Mouse (Mus musculus): ENCODE results near the gene Gm26566. TPM values are rescaled to one million over a fixed set of nuclear protein-coding genes. Genes with fewer than 3 reads are reported as not detected.
A peak's percentile ranks its signal among the peaks of the same experiment; 100 is the strongest.
"Not testable (repeated sequence)": the region's sequence is repeated elsewhere in the genome, so short reads cannot be mapped to it uniquely, and the experiment has no call there.

Gene Gm26566
- polyA plus RNA-seq, 1 experiment from 2014 or later: 1.1 TPM

DNA sequence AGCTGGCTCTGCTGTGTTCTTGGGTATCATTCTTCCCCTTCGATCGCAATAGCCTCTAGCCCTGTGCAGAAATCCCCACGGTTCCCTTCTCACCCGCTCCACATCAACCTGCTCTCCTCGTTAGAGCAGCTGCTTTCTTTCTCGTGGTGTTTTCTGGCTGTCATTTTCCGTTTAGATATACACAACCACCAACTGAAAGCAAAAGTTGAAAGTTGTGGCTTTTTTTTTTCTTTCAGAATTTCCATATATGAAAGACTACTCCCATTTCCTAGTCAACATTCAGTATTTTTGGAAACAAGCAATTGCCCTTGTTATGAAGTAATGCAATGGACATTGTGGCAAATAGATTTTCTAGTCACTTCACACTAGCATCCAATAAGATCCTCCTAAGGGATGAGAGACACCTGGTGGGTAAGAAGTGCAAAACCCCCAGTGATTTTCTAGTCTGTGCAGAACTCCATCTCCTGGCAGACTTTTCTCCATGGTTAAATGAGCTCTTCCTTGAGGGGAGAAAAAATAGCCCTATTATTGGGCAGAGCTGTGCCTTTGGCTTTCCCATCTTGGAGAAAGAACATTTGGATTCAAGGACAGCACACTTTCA is 21.3 kb downstream of the Gm26566 start:
- Histone ChIP-seq H3K9me3 (no peaks in the 10 kb centered on the region), H3K4me1 (peaks cover 7% of the 10 kb centered on the region), H3K27ac (no peak overlapping the region), H3K36me3 (no peaks in the 10 kb centered on the region), H3K4me3 (no peak overlapping the region), H3K4me2 (replicated peaks) (no peak overlapping the region), H3K27me3 (no peaks in the 10 kb centered on the region), H3K9ac (0 out of 2 replicates have a peak overlapping the region, but pooled peaks have one; percentile 19)
- ATAC-seq (ENCODE audit: low FRiP score, low read depth): no peak
- 72% methylated on average over 7 of the region's 7 CpGs for WGBS

DNA sequence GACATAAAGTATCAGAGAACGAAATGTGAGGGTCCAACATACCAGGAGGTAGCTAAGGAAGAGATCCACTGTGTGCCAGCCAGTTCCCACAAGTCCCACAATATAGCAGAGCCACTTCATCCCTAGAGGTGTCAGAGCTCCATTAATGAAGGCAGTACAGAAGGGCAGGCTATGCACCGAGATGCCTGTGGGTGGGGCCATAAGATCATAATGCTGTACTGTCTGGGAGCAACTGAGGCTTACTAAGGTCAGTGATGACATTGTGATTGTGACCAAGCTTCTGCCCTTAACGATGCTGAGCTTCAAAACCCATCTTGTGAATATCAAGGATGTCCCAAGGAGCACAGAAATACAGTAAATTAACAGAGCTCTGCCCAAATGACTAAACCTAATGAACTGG is 22.6 kb downstream of the Gm26566 start:
- H3K9me3 ChIP-seq: no peaks in the 10 kb centered on the region
- H3K9ac ChIP-seq: no peak overlapping the region
- H3K36me3 ChIP-seq: no peaks in the 10 kb centered on the region
- ATAC-seq (ENCODE audit: low FRiP score, low read depth): no peak
- no peaks in the 10 kb centered on the region for H3K27me3 ChIP-seq
- H3K4me1 ChIP-seq: peaks cover 7% of the 10 kb centered on the region
- no peak overlapping the region for H3K4me3 ChIP-seq
- 77% methylated on average over 3 of the region's 3 CpGs for WGBS
- H3K4me2 ChIP-seq (replicated peaks): no peak overlapping the region
- no peak overlapping the region for H3K27ac ChIP-seq

DNA sequence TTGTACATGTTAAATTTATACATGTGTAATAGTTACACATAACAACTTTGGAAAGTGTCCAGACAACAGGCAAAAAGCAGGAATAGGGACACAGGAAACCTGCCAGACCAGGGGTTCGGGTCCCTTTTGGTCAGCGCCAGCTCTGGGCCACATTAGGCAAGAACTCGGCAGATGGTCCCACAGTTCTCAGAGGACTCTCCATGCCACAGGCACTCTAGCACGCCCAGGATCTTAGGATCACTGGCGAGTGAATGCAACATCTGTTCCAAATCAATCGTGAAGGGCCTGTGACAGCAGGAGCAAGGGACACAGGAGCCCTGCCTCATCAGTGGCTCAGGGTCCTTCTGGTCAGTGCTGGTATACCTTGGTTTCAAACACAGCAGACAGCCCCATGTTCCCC is 28.3 kb downstream of the Gm26566 start:
- H3K27ac ChIP-seq: no peak overlapping the region
- H3K4me1 ChIP-seq: peaks cover 7% of the 10 kb centered on the region
- no peaks in the 10 kb centered on the region for H3K27me3 ChIP-seq
- H3K9me3 ChIP-seq: no peaks in the 10 kb centered on the region
- no peaks in the 10 kb centered on the region for H3K36me3 ChIP-seq
- H3K4me3 ChIP-seq: no peak overlapping the region
- H3K4me2 ChIP-seq (replicated peaks): no peak overlapping the region
- 21% methylated on average over 6 of the region's 6 CpGs for WGBS
- no peak for ATAC-seq (ENCODE audit: low FRiP score, low read depth)
- H3K9ac ChIP-seq: no peak overlapping the region; the same call in 1 of the 2 replicates

DNA sequence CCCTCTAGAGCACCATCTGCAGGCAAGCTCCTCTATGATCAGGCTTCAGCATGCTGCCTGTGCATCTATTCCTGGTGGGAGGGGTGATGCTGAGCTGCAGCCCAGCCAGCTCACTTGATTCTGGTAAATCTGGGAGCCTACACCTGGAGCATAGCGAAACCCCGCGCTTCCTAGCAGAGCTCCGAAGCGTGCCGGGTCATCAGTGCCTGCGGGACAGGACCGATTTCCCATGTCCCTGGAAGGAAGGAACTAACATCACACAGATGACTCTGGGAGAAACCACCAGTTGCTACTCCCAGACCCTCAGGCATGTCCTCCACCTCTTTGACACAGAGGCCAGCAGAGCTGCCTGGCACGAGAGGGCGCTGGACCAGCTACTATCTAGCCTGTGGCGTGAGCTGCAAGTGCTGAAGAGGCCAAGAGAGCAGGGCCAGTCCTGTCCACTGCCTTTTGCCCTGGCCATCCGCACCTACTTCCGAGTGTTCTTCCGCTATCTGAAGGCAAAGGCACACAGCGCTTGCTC is 33.3 kb downstream of the Gm26566 start, which contains the start of gene Gm13271:
Gene Gm13271, plus strand, starts transcription at position 51 of the 523 bp plus-strand sequence.
- not testable (repeated sequence) for H3K4me1 ChIP-seq; H3K4me2 ChIP-seq (replicated peaks); H3K27me3 ChIP-seq; H3K36me3 ChIP-seq; H3K4me3 ChIP-seq; H3K9me3 ChIP-seq; ATAC-seq (ENCODE audit: low FRiP score, low read depth); H3K9ac ChIP-seq; H3K27ac ChIP-seq
- 79% methylated on average over 15 of the region's 15 CpGs for WGBS

DNA sequence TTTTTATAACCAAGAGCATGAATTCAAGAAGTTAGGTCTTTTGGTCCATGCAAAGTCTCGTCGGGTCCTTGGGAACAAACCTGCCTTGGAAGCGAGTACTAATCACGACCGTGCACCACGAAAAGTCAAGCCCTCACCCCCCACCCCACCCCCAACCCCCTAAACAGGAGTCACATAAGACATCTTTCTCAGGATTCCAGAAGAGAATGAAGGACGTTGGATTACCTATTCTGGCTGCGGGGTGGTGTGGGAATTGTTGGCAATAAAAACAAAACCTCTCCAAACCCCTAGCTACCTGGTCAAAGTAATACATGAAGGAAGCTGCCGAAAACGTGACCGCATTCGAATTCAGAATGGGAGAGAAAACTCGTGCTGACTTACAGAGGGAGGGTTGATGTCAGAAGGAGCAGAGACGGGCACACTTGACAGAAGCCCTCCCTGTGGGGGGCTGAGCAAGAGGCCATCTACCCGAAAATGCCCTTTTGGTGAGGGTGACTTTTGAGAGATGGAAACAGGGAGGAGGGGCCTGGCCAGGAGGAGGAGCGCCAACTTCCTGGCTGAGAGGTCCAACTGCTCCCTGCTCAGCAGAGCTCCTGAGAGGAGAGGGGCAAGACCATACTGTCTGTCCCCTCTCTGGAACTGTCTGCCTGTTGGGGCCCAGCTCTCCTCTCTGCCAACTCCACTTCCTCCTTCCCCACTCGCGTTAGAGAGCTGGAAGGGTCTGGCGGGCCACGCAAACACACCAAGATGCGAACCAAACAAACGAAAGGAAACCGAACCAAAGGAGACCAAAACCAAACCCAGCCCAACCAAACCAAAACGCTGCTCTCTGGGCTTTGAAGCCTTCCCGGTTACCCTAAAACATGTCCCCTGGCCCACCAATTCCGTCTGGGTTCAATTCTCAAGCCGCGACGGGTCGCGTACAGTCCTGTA is 35.2 kb downstream of the Gm26566 start:
- H3K4me1 ChIP-seq; H3K36me3 ChIP-seq; ATAC-seq (ENCODE audit: low FRiP score, low read depth); H3K27me3 ChIP-seq; H3K9me3 ChIP-seq: not testable (repeated sequence)
- Histone ChIP-seq H3K4me2 (replicated peaks) (peak overlapping the region; percentile 74), H3K27ac (peak overlapping the region; percentile 95), H3K4me3 (peak overlapping the region; percentile 54), H3K9ac (peak overlapping the region; percentile 75)
- WGBS: 8% methylated on average over 29 of the region's 31 CpGs

DNA sequence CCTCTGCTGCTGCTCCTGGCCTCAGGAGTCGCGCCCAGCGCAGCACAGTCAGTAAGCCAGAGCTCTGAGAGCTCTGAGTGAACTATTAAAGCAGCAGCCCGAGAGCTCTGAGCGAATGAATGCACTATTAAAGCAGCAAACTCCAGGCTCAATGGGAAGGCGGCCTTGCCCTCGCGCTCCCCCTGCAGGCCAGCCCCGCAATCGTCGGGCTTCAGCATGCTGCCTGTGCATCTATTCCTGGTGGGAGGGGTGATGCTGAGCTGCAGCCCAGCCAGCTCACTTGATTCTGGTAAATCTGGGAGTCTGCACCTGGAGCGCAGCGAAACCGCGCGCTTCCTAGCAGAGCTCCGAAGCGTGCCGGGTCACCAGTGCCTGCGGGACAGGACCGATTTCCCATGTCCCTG is 36.0 kb downstream of the Gm26566 start:
- Histone ChIP-seq H3K27ac (peak overlapping the region; percentile 95), H3K4me3 (peak overlapping the region; percentile 54), H3K4me2 (replicated peaks) (peak overlapping the region; percentile 74), H3K9ac (peak overlapping the region; percentile 75)
- H3K9me3 ChIP-seq, H3K27me3 ChIP-seq, H3K36me3 ChIP-seq, H3K4me1 ChIP-seq: not testable (repeated sequence)
- ATAC-seq (ENCODE audit: low FRiP score, low read depth): peak; percentile 100
- under 1% methylated on average over 17 of the region's 21 CpGs for WGBS

DNA sequence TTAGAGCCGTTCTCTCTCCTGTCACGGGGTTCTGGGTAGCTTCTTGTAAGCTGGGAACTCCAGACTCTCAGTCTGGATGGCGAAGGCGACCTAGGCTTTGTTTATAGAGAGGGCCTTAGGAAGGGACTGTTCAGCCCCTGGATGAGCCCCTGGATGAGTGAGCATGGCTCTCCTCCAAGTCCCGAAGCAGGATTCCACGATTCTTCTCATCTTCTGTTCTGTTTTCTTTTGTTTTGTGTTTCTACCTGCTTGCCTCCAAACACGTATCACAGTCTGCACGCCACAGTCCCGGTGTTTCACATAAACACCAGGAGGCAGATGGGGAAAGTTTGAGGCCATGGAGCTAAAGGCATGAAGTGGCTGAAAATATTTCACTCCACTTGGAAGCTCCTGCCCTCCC is 37.1 kb downstream of the Gm26566 start:
- not testable (repeated sequence) for H3K36me3 ChIP-seq; H3K4me2 ChIP-seq (replicated peaks); H3K4me1 ChIP-seq; H3K4me3 ChIP-seq; H3K9me3 ChIP-seq; H3K27me3 ChIP-seq; H3K9ac ChIP-seq; ATAC-seq (ENCODE audit: low FRiP score, low read depth); H3K27ac ChIP-seq
- WGBS: 83% methylated on average over 9 of the region's 9 CpGs

DNA sequence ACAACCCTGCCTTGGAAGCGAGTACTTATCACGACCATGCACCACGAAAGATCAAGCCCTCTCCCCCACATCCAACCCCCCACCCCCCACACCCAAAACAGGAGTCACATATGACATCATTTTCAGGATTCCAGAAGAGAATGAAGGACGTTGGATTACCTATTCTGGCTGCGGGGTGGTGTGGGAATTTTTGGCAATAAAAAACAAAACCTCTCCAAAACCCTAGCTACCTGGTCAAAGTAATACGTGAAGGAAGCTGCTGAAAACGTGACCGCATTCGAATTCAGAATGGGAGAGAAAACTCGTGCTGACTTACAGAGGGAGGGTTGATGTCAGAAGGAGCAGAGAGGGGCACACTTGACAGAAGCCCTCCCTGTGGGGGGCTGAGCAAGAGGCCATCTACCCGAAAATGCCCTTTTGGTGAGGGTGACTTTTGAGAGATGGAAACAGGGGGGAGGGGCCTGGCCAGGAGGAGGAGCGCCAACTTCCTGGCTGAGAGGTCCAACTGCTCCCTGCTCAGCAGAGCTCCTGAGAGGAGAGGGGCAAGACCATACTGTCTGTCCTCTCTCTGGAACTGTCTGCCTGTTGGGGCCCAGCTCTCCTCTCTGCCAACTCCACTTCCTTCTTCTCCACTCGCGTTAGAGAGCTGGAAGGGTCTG is 38.1 kb downstream of the Gm26566 start, which contains the start of gene Gm13283:
Gene Gm13283, plus strand, starts transcription at position 510 of the 659 bp plus-strand sequence.
- H3K4me2 ChIP-seq (replicated peaks): peak within 1 kb of the TSS; percentile 57
- WGBS: 20% methylated on average over 11 of the region's 14 CpGs
- H3K27me3 ChIP-seq: not testable (repeated sequence)

DNA sequence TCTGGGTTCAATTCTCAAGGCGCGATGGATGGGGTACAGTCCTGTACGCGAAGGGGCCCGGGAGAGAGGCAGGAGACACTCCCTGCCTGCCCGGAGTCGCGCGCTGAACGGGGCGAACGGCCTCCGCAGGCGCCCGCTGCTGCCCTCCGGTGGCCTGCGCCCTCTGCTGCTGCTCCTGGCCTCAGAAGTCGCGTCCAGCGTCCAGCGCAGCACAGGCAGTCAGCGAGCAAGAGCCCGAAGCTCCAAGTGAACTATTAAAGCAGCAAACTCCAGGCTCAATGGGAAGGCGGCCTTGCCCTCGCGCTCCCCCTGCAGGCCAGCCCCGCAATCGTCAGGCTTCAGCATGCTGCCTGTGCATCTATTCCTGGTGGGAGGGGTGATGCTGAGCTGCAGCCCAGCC is 38.8 kb downstream of the Gm26566 start:
- H3K27me3 ChIP-seq; H3K9me3 ChIP-seq; H3K4me1 ChIP-seq; ATAC-seq (ENCODE audit: low FRiP score, low read depth); H3K9ac ChIP-seq; H3K36me3 ChIP-seq: not testable (repeated sequence)
- peak overlapping the region; percentile 57 for H3K4me2 ChIP-seq (replicated peaks)
- peak overlapping the region; percentile 65 for H3K27ac ChIP-seq
- under 1% methylated on average over 23 of the region's 28 CpGs for WGBS
- peak overlapping the region; percentile 40 for H3K4me3 ChIP-seq

More for the DNA sequence above, 38.1 kb downstream of the Gm26566 start, which contains the start of gene Gm13283:
- H3K9ac ChIP-seq; ATAC-seq (ENCODE audit: low FRiP score, low read depth); H3K36me3 ChIP-seq; H3K4me1 ChIP-seq; H3K9me3 ChIP-seq: not testable (repeated sequence)
- Histone ChIP-seq H3K4me3 (peak within 1 kb of the TSS; percentile 40), H3K27ac (peak within 1 kb of the TSS; percentile 65)

DNA sequence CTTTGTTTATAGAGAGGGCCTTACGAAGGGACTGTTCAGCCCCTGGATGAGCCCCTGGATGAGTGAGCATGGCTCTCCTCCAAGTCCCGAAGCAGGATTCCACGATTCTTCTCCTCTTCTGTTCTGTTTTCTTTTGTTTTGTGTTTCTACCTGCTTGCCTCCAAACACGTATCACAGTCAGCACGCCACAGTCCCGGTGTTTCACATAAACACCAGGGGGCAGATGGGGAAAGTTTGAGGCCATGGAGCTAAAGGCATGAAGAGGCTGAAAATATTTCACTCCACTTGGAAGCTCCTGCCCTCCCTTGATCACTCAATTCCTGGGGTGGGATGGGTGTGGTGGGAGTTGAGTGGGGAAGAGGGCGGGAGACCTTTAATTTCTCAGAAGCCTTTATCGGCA is 40.2 kb downstream of the Gm26566 start:
- not testable (repeated sequence) for H3K4me3 ChIP-seq; H3K4me1 ChIP-seq; H3K27me3 ChIP-seq; H3K9me3 ChIP-seq; H3K36me3 ChIP-seq; H3K27ac ChIP-seq; H3K4me2 ChIP-seq (replicated peaks); ATAC-seq (ENCODE audit: low FRiP score, low read depth); H3K9ac ChIP-seq
- WGBS: 63% methylated on average over 6 of the region's 8 CpGs

DNA sequence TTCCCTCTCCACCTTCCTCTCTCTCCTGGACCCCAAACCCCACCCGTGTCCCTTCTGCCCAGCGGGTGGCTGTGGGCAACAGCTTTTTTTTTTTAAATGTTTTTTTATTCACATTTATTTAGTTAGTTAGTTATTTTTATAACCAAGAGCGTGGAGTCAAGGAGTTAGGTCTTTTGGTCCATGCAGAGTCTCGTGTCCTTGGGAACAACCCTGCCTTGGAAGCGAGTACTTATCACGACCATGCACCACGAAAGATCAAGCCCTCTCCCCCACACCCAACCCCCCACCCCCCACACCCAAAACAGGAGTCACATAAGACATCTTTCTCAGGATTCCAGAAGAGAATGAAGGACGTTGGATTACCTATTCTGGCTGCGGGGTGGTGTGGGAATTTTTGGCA is 40.7 kb downstream of the Gm26566 start:
- H3K27ac ChIP-seq; ATAC-seq (ENCODE audit: low FRiP score, low read depth); H3K9ac ChIP-seq; H3K27me3 ChIP-seq; H3K36me3 ChIP-seq; H3K4me1 ChIP-seq; H3K9me3 ChIP-seq; H3K4me3 ChIP-seq: not testable (repeated sequence)
- WGBS: 49% methylated on average over 9 of the region's 9 CpGs
- peak overlapping the region; percentile 54 for H3K4me2 ChIP-seq (replicated peaks)
